Mouse (Mus musculus) stomach, postnatal 0 days (tissue): ENCODE data around the gene Celsr3. TPM values are rescaled to one million over a fixed set of nuclear protein-coding genes. Genes with fewer than 3 reads are reported as not detected.

Experiments
- ATAC-seq: fragments of 200-750 bp; cut with Nextera tagmentation; 2 replicates; pipeline ENCODE4 v1.8.0; 2017; ENCODE audit not compliant: low FRiP score, low TSS enrichment
- DNase-seq: peaks from one replicate; pipeline ENCODE4 v3.0.0-alpha.2; 2016; ENCODE audit warnings: low spot score
- H3K27ac ChIP-seq: fragments of 300-500 bp; sonication (generic); replicated peaks from 2 replicates; pipeline ENCODE4 v1.5.1; 2014; ENCODE audit warnings: mild to moderate bottlenecking, control low read depth
- H3K27me3 ChIP-seq: fragments of 300-500 bp; sonication (generic); 2 replicates; pipeline ENCODE4 v1.6.1; 2014; ENCODE audit warnings: low read length; ENCODE audit not compliant: control insufficient read depth, insufficient read depth
- H3K36me3 ChIP-seq: fragments of 300-500 bp; sonication (generic); 2 replicates; pipeline ENCODE4 v1.6.1; 2014; ENCODE audit warnings: low read length, mixed read lengths; ENCODE audit not compliant: control insufficient read depth, insufficient read depth
- H3K4me1 ChIP-seq: fragments of 300-500 bp; sonication (generic); replicated peaks from 2 replicates; pipeline ENCODE4 v1.6.1; 2014; ENCODE audit warnings: antibody characterized with exemption; ENCODE audit not compliant: control insufficient read depth, insufficient read depth
- H3K4me2 ChIP-seq: fragments of 300-500 bp; sonication (generic); replicated peaks from 2 replicates; pipeline ENCODE4 v1.6.1; 2014; ENCODE audit warnings: low read depth, mild to moderate bottlenecking, control low read depth, moderate library complexity
- H3K4me3 ChIP-seq: fragments of 300-500 bp; sonication (generic); 2 replicates; pipeline ENCODE4 v1.5.1; 2014; ENCODE audit warnings: low read depth, low read length, control low read depth
- H3K9ac ChIP-seq: fragments of 300-500 bp; sonication (generic); 2 replicates; pipeline ENCODE4 v1.6.1; 2014; ENCODE audit warnings: mild to moderate bottlenecking, low read length, control low read depth, mixed read lengths
- H3K9me3 ChIP-seq: fragments of 300-500 bp; sonication (generic); 2 replicates; pipeline ENCODE4 v1.6.1; 2016; ENCODE audit warnings: low read length; ENCODE audit not compliant: control insufficient read depth
- CTCF ChIP-seq: IDR thresholded peaks from 2 replicates; pipeline ENCODE4 v1.5.1; 2016; ENCODE audit warnings: antibody characterized with exemption, low read depth, mild to moderate bottlenecking, moderate library complexity
- EP300 ChIP-seq: optimal IDR thresholded peaks from 2 replicates; pipeline ENCODE3; 2016; ENCODE audit warnings: antibody characterized with exemption
- WGBS: fragments of 180-500 bp; shearing (Covaris S2); extraction: QIAGEN DNeasy Blood & Tissue Kit; methylation state at CpG from one replicate; pipeline ENCODE4 v1.1.7; 2014; 5-methylcytosine and 5-hydroxymethylcytosine counted together
- polyA plus RNA-seq: library from polyadenylated mRNA; unstranded; fragments of >200 nt; fragmentation: Nextera tagmentation; extraction: Ambion mirVana; gene quantifications from 2 replicates; pipeline ENCODE4 v1.2.1, GENCODE M21; 2015

Celsr3 gene
- polyA plus RNA-seq, 1 experiment from 2014 or later = 0.15 TPM

GRCm38 (mm10) chr9:108807674-108808073, 18.4 kb upstream of the Celsr3 start:
- H3K36me3 ChIP-seq = peaks cover 11% of the 10 kb centered on the region
- H3K4me3 ChIP-seq = no peak overlapping the region
- H3K27me3 ChIP-seq = no peaks in the 10 kb centered on the region
- H3K9me3 ChIP-seq = no peaks in the 10 kb centered on the region
- 0 out of 2 replicates have a peak, but pooled peaks have one; percentile 1 for ATAC-seq
- H3K4me2 ChIP-seq = no peak overlapping the region
- no peak for DNase-seq
- peaks cover 2% of the 10 kb centered on the region; the same call in 1 of the 2 replicates for H3K4me1 ChIP-seq
- WGBS = 52% methylated on average over 5 of the region's 5 CpGs
- H3K27ac ChIP-seq = no peak overlapping the region
- no peak overlapping the region for H3K9ac ChIP-seq
- TF ChIP-seq EP300 = no peak

- Histone ChIP-seq H3K4me1 (peaks cover 2% of the 10 kb centered on the region; the same call in 1 of the 2 replicates), H3K27me3 (no peaks in the 10 kb centered on the region), H3K4me2 (peak within 1 kb of the TSS; percentile 95), H3K4me3 (peak within 1 kb of the TSS; percentile 70), H3K9ac (peak within 1 kb of the TSS; percentile 82), H3K36me3 (peaks cover 13% of the 10 kb centered on the region), H3K27ac (peak within 1 kb of the TSS; percentile 75), H3K9me3 (no peaks in the 10 kb centered on the region)
- TF ChIP-seq EP300 = no peak
- peak; percentile 85 for TF ChIP-seq CTCF
- peak; percentile 88 for ATAC-seq
- DNase-seq = peak; percentile 95
- 0% methylated on average over 54 of the region's 62 CpGs for WGBS
These were observed 17.9 kb upstream of the Celsr3 start, which contains the start of gene Nckipsd for GRCm38 (mm10) chr9:108808163-108808665. TSS of gene Nckipsd (plus strand) at chr9:108808368.

DNA sequence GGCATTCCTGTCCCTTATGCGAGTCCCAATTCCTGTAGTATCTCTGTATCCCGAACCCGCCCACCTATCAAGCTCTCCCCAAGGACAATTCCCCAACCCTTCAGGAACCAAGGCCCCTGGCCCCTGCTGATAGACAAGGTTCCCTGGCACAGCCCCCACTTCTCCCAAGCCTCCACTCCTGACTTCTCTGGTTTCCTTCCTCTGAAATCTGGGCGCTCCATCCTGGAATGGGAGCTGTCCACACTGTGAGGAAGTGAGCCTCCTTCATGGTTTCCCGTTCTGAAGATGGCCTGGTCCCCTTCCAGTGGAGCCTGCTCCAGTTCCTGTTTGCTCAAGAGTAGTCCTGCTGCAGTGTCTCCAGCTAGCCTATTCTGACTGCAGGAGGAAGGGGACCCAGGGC, 16.9 kb upstream of the Celsr3 start:
- ATAC-seq (no peak), DNase-seq (no peak)
- Histone ChIP-seq H3K4me1 (peaks cover 2% of the 10 kb centered on the region; the same call in 1 of the 2 replicates), H3K9ac (no peak overlapping the region), H3K27ac (no peak overlapping the region; the same call in 1 of the 2 replicates), H3K4me3 (peak overlapping the region; percentile 70), H3K36me3 (peaks cover 12% of the 10 kb centered on the region), H3K27me3 (no peaks in the 10 kb centered on the region), H3K9me3 (no peaks in the 10 kb centered on the region), H3K4me2 (peak overlapping the region; percentile 95; the same call in 1 of the 2 replicates)
- TF ChIP-seq CTCF (no peak), EP300 (no peak)
- 46% methylated on average over 5 of the region's 5 CpGs for WGBS

GRCm38 (mm10) chr9:108809723-108810122, 16.4 kb upstream of the Celsr3 start:
- Histone ChIP-seq H3K9me3 (no peaks in the 10 kb centered on the region), H3K9ac (no peak overlapping the region), H3K27me3 (no peaks in the 10 kb centered on the region), H3K36me3 (peaks cover 8% of the 10 kb centered on the region), H3K4me1 (peaks cover 2% of the 10 kb centered on the region; the same call in 1 of the 2 replicates), H3K4me3 (no peak overlapping the region), H3K27ac (no peak overlapping the region), H3K4me2 (no peak overlapping the region)
- TF ChIP-seq EP300 (no peak), CTCF (no peak)
- DNase-seq (no peak), ATAC-seq (no peak)
- 75% methylated on average over 6 of the region's 6 CpGs for WGBS

- H3K27ac ChIP-seq = no peak overlapping the region
- 75% methylated on average over 5 of the region's 5 CpGs for WGBS
- ATAC-seq = no peak
- TF ChIP-seq CTCF (no peak), EP300 (no peak)
- H3K4me3 ChIP-seq = no peak overlapping the region
- DNase-seq = no peak
- no peak overlapping the region for H3K4me2 ChIP-seq
- peaks cover 2% of the 10 kb centered on the region; the same call in 1 of the 2 replicates for H3K4me1 ChIP-seq
- H3K27me3 ChIP-seq = no peaks in the 10 kb centered on the region
- H3K9ac ChIP-seq = no peak overlapping the region
- H3K36me3 ChIP-seq = peaks cover 8% of the 10 kb centered on the region
- no peaks in the 10 kb centered on the region for H3K9me3 ChIP-seq
These were observed 15.6 kb upstream of the Celsr3 start for GRCm38 (mm10) chr9:108810516-108810915.

- Histone ChIP-seq H3K9ac (no peak overlapping the region), H3K9me3 (no peaks in the 10 kb centered on the region), H3K4me1 (no peaks in the 10 kb centered on the region), H3K27ac (no peak overlapping the region), H3K36me3 (peaks cover 13% of the 10 kb centered on the region), H3K27me3 (no peaks in the 10 kb centered on the region), H3K4me2 (no peak overlapping the region), H3K4me3 (no peak overlapping the region)
- ATAC-seq = no peak
- no peak for TF ChIP-seq EP300
- TF ChIP-seq CTCF = no peak
- 85% methylated on average over 7 of the region's 7 CpGs for whole genome bisulfite sequencing
- no peak for DNase-seq
These were observed 10.6 kb upstream of the Celsr3 start for GRCm38 (mm10) chr9:108815557-108815956.
